3 mouse cellular contexts compared by ENCODE assay signal in genomic region chr7:5002876-5003275, GRCm38 (mm10).
DNase-seq lines count a peak whose midpoint lies in the region.

No protein-coding gene starts in this region.

- peak; percentile 56 for DNase-seq in ES-CJ7 (ENCODE audit: low read depth, low spot score)
- peak; percentile 69 for DNase-seq in R1 (ENCODE audit: low read depth, low spot score)
- DNase-seq in ZHBTc4 (ENCODE audit: low read depth, low spot score) = peak; percentile 58
